ENCODE assay signal across 10 mouse cellular contexts in the genomic region with DNA sequence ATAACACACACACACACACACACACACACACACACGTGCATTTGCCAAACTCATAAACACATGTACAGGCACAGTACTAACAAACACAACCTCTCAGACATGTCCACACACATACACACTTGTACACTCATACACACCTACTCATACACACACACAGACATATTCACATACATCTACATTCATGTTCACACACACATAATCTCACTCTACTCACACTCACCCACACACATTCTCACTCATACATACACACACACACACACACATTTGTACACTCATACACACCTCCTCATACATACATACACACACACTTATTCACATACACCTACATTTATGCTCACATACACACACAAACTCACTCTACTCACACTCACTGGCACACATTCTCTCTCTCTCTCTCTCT.
DNase-seq lines count a peak whose midpoint lies in the region; ATAC-seq and TF ChIP-seq lines count a peak whose summit lies in the region.
"Had no signal": no experiment of that assay in that cellular context is flagged by ENCODE, and none has a peak within 500 bp of the region (broad histone marks: within the 10 kb centered on the region; RNA-seq: fewer than 3 reads in every experiment).

No protein-coding gene starts in this region.

- no peak for TF ChIP-seq POLR2A in limb, embryonic 14.5 days (IDR thresholded peaks at IDR 0.05; ENCODE audit: borderline replicate concordance, extremely low read depth, insufficient read depth, insufficient read length)

- 59% methylated on average over 1 of the region's 1 CpGs for WGBS in liver, embryonic 11.5 days
- 42% methylated on average over 1 of the region's 1 CpGs for WGBS in liver, embryonic 12.5 days (ENCODE audit: insufficient replicate concordance)
- 88% methylated on average over 1 of the region's 1 CpGs for WGBS in forebrain, embryonic 16.5 days
- 57% methylated on average over 1 of the region's 1 CpGs for WGBS in limb, embryonic 14.5 days
- 58% methylated on average over 1 of the region's 1 CpGs for WGBS in stomach, embryonic 15.5 days

- H3K9me3 ChIP-seq in liver, embryonic 11.5 days (ENCODE audit: control insufficient read depth, low read length): no peaks in the 10 kb centered on the region
- H3K9me3 ChIP-seq in liver, embryonic 12.5 days (replicated peaks): no peaks in the 10 kb centered on the region
- no peaks in the 10 kb centered on the region for H3K9me3 ChIP-seq in forebrain, embryonic 16.5 days (ENCODE audit: control insufficient read depth, low read length)
- H3K9me3 ChIP-seq in limb, embryonic 14.5 days (ENCODE audit: control insufficient read depth, low read length): no peaks in the 10 kb centered on the region
- no peaks in the 10 kb centered on the region for H3K9me3 ChIP-seq in stomach, embryonic 15.5 days

- no peaks in the 10 kb centered on the region; the same call in 1 of the 2 replicates for H3K4me1 ChIP-seq in liver, embryonic 11.5 days (replicated peaks; ENCODE audit: control insufficient read depth, insufficient read depth, low read length)
- no peaks in the 10 kb centered on the region for H3K4me1 ChIP-seq in liver, embryonic 12.5 days
- peaks cover 9% of the 10 kb centered on the region for H3K4me1 ChIP-seq in forebrain, embryonic 16.5 days (replicated peaks; ENCODE audit: control insufficient read depth, insufficient read depth, low read length)
- H3K4me1 ChIP-seq in limb, embryonic 14.5 days (ENCODE audit: control insufficient read depth, insufficient read depth, low read length): peaks cover 15% of the 10 kb centered on the region
- H3K4me1 ChIP-seq in stomach, embryonic 15.5 days: peaks cover 15% of the 10 kb centered on the region; the same call in 1 of the 2 replicates

- DNase-seq in liver, embryonic 11.5 days (ENCODE audit: low spot score): no peak
- no peak for DNase-seq in limb, embryonic 14.5 days (ENCODE audit: low spot score)
- no peak for DNase-seq in B cell, adult 2 months
- DNase-seq in MN1 (ENCODE audit: low spot score): no peak
- no peak for DNase-seq in embryo, embryonic 10 days (ENCODE audit: low spot score)

- no peak overlapping the region for H3K9ac ChIP-seq in liver, embryonic 11.5 days (ENCODE audit: low read depth, low read length)
- no peak overlapping the region for H3K9ac ChIP-seq in liver, embryonic 12.5 days
- no peak overlapping the region for H3K9ac ChIP-seq in forebrain, embryonic 16.5 days (replicated peaks; ENCODE audit: low read depth, low read length)
- H3K9ac ChIP-seq in limb, embryonic 14.5 days (ENCODE audit: low read depth, low read length, severe bottlenecking): no peak overlapping the region
- H3K9ac ChIP-seq in stomach, embryonic 15.5 days: no peak overlapping the region

- H3K4me3 ChIP-seq in liver, embryonic 11.5 days (ENCODE audit: low read depth, low read length): no peak overlapping the region
- H3K4me3 ChIP-seq in liver, embryonic 12.5 days: no peak overlapping the region
- no peak overlapping the region for H3K4me3 ChIP-seq in forebrain, embryonic 16.5 days (replicated peaks; ENCODE audit: low read length)
- H3K4me3 ChIP-seq in limb, embryonic 14.5 days (replicated peaks; ENCODE audit: low read length): no peak overlapping the region
- H3K4me3 ChIP-seq in stomach, embryonic 15.5 days (replicated peaks): no peak overlapping the region

- H3K27me3 ChIP-seq in liver, embryonic 11.5 days (replicated peaks; ENCODE audit: control insufficient read depth, insufficient read depth, low read length): no peaks in the 10 kb centered on the region
- H3K27me3 ChIP-seq in liver, embryonic 12.5 days (replicated peaks): no peaks in the 10 kb centered on the region
- no peaks in the 10 kb centered on the region for H3K27me3 ChIP-seq in forebrain, embryonic 16.5 days (replicated peaks; ENCODE audit: control insufficient read depth, insufficient read depth, low read length)
- no peaks in the 10 kb centered on the region for H3K27me3 ChIP-seq in limb, embryonic 14.5 days (ENCODE audit: control insufficient read depth, insufficient read depth, low read length)
- no peaks in the 10 kb centered on the region for H3K27me3 ChIP-seq in stomach, embryonic 15.5 days (replicated peaks)

- no peak for ATAC-seq in liver, embryonic 11.5 days (replicated peaks; ENCODE audit: low FRiP score)
- ATAC-seq in liver, embryonic 12.5 days: no peak
- ATAC-seq in forebrain, embryonic 16.5 days: peak; percentile 30; the same call in 1 of the 2 replicates
- no peak for ATAC-seq in limb, embryonic 14.5 days (ENCODE audit: low FRiP score, low read depth)
- ATAC-seq in stomach, embryonic 15.5 days (ENCODE audit: insufficient read depth, low FRiP score, low read depth): no peak
- ATAC-seq: CD4-positive, CD25-positive, alpha-beta regulatory T cell, adult 4 months had no signal

- H3K27ac ChIP-seq in liver, embryonic 11.5 days (ENCODE audit: low read depth, low read length): peak overlapping the region; percentile 15; the same call in 1 of the 2 replicates
- no peak overlapping the region for H3K27ac ChIP-seq in liver, embryonic 12.5 days
- H3K27ac ChIP-seq in forebrain, embryonic 16.5 days (ENCODE audit: low read length): no peak overlapping the region
- H3K27ac ChIP-seq in limb, embryonic 14.5 days (replicated peaks; ENCODE audit: low read depth, low read length): 0 out of 2 replicates have a peak overlapping the region, but pooled peaks have one; percentile 67
- peak overlapping the region; percentile 82; the same call in 1 of the 2 replicates for H3K27ac ChIP-seq in stomach, embryonic 15.5 days
- H3K27ac ChIP-seq: macrophage had no signal

- no peaks in the 10 kb centered on the region for H3K36me3 ChIP-seq in liver, embryonic 11.5 days (ENCODE audit: control insufficient read depth, insufficient read depth, low read length)
- H3K36me3 ChIP-seq in liver, embryonic 12.5 days: no peaks in the 10 kb centered on the region
- H3K36me3 ChIP-seq in forebrain, embryonic 16.5 days (ENCODE audit: control insufficient read depth, insufficient read depth): no peaks in the 10 kb centered on the region
- H3K36me3 ChIP-seq in limb, embryonic 14.5 days (ENCODE audit: control insufficient read depth, insufficient read depth, low read length): no peaks in the 10 kb centered on the region
- H3K36me3 ChIP-seq in stomach, embryonic 15.5 days: no peaks in the 10 kb centered on the region

- H3K4me2 ChIP-seq in liver, embryonic 11.5 days: no peak overlapping the region
- no peak overlapping the region for H3K4me2 ChIP-seq in liver, embryonic 12.5 days
- no peak overlapping the region for H3K4me2 ChIP-seq in forebrain, embryonic 16.5 days (ENCODE audit: low read length)
- H3K4me2 ChIP-seq in limb, embryonic 14.5 days (replicated peaks; ENCODE audit: low read depth, low read length, severe bottlenecking): peak overlapping the region; percentile 46; the same call in 1 of the 2 replicates
- no peak overlapping the region for H3K4me2 ChIP-seq in stomach, embryonic 15.5 days

Comparison
In these comparisons a context has a peak if more than half of its experiments do, and no peak if none do; other contexts are left out.
1. H3K27ac ChIP-seq: peak in liver, embryonic 11.5 days (single experiment), limb, embryonic 14.5 days (single experiment) and stomach, embryonic 15.5 days (single experiment); none in liver, embryonic 12.5 days (single experiment) and forebrain, embryonic 16.5 days (single experiment).